8 mouse cellular contexts compared by ENCODE assay signal in the genomic region with DNA sequence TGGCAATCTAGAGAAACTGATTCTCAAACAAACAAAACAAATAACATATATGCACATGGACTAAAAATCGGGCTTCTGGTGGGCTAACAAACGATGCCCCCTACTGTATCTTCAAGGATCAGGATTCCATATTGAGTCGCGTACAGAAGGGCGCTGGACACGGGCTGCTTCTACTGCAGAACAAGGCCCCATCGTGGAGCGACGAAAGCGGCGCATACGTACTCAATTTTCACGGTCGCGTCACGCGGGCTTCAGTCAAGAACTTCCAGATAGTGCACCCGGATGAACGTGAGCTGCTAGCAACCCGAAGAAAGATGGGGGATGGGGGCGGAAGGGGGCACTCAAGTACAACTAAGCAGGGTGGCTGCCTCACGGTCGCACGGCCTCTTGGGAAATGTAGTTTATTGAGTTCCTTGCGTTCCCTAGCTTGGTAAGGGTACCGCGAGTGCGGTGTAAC. TPM values are rescaled to one million over a fixed set of nuclear protein-coding genes. Genes with fewer than 3 reads are reported as not detected.
A peak's percentile ranks its signal among the peaks of the same experiment; 100 is the strongest.
DNase-seq lines count a peak whose midpoint lies in the region; ATAC-seq and TF ChIP-seq lines count a peak whose summit lies in the region.

No protein-coding gene starts in this region.

- no peak for TF ChIP-seq CTCF in testis, adult 2 months (IDR thresholded peaks at IDR 0.05; ENCODE audit: control insufficient read depth, insufficient read depth, insufficient replicate concordance, low read depth, low read length)

- H3K4me1 ChIP-seq in forebrain, embryonic 15.5 days, result peaks cover 29% of the 10 kb centered on the region
- peaks cover 10% of the 10 kb centered on the region; the same call in 1 of the 2 replicates for H3K4me1 ChIP-seq in neural tube, embryonic 14.5 days (ENCODE audit: control insufficient read depth, insufficient read depth, low read length)
- H3K4me1 ChIP-seq in testis, adult 2 months (ENCODE audit: control insufficient read depth, insufficient read depth, low read length), result peaks cover 13% of the 10 kb centered on the region

- under 1% methylated on average over 28 of the region's 28 CpGs for WGBS in forebrain, embryonic 15.5 days
- under 1% methylated on average over 28 of the region's 28 CpGs for WGBS in neural tube, embryonic 14.5 days

- H3K9ac ChIP-seq in forebrain, embryonic 15.5 days (replicated peaks), result peak overlapping the region; percentile 54
- peak overlapping the region; percentile 55; the same call in 1 of the 2 replicates for H3K9ac ChIP-seq in neural tube, embryonic 14.5 days (replicated peaks; ENCODE audit: low read depth, low read length)

- H3K4me3 ChIP-seq in forebrain, embryonic 15.5 days, result peak overlapping the region; percentile 56
- H3K4me3 ChIP-seq in neural tube, embryonic 14.5 days (ENCODE audit: low read depth, low read length), result peak overlapping the region; percentile 42
- peak overlapping the region; percentile 88 for H3K4me3 ChIP-seq in testis, adult 2 months (ENCODE audit: control insufficient read depth, low read depth, low read length)

- no peaks in the 10 kb centered on the region for H3K36me3 ChIP-seq in forebrain, embryonic 15.5 days
- H3K36me3 ChIP-seq in neural tube, embryonic 14.5 days (ENCODE audit: control insufficient read depth, insufficient read depth, low read length), result no peaks in the 10 kb centered on the region
- no peaks in the 10 kb centered on the region for H3K36me3 ChIP-seq in testis, adult 2 months (ENCODE audit: control insufficient read depth, insufficient read depth, low read length)

- peak; percentile 87 to 92 for DNase-seq in CD8-positive naive resting alpha-beta T cell, adult 2 months (ENCODE audit: low read depth in 2 of 2, low spot score in 2 of 2)
- DNase-seq in c-Kit-negative CD71-positive TER-119-positive erythroid progenitor cells, embryonic 14.5 days (ENCODE audit: low read depth, low spot score), result peak; percentile 62
- DNase-seq in heart, postnatal 25 days (ENCODE audit: low spot score), result peak; percentile 78
- peak; percentile 85 to 94 for DNase-seq in layer of hippocampus, adult 18-20 months (ENCODE audit: low spot score in 2 of 2)
- DNase-seq in lung, adult 18-20 months, result peak; percentile 90 to 93

- ATAC-seq in forebrain, embryonic 15.5 days (replicated peaks), result peak; percentile 87
- peak; percentile 71 for ATAC-seq in neural tube, embryonic 14.5 days (ENCODE audit: low read depth)

- peak; percentile 20; the same call in 1 of the 2 replicates for TF ChIP-seq POLR2A in testis, adult 2 months (IDR thresholded peaks at IDR 0.05; ENCODE audit: control insufficient read depth, low read depth, low read length)

- intact Hi-C loops in heart, postnatal 25 days (cut with DNase I), result loop anchor here (2.0 kb wide), 1 partner anchor 45 kb away; no protein-coding TSS in a partner anchor

- no peaks in the 10 kb centered on the region for H3K9me3 ChIP-seq in forebrain, embryonic 15.5 days
- H3K9me3 ChIP-seq in neural tube, embryonic 14.5 days (ENCODE audit: control insufficient read depth, low read length), result no peaks in the 10 kb centered on the region

- no peaks in the 10 kb centered on the region for H3K27me3 ChIP-seq in forebrain, embryonic 15.5 days
- H3K27me3 ChIP-seq in neural tube, embryonic 14.5 days (ENCODE audit: control insufficient read depth, insufficient read depth, low read length), result no peaks in the 10 kb centered on the region
- no peaks in the 10 kb centered on the region for H3K27me3 ChIP-seq in testis, adult 2 months (ENCODE audit: control insufficient read depth, insufficient read depth, low read length)

- H3K27ac ChIP-seq in forebrain, embryonic 15.5 days (replicated peaks), result peak overlapping the region; percentile 91
- H3K27ac ChIP-seq in neural tube, embryonic 14.5 days (ENCODE audit: low read depth, low read length), result peak overlapping the region; percentile 73
- peak overlapping the region; percentile 61 for H3K27ac ChIP-seq in testis, adult 2 months (ENCODE audit: control insufficient read depth, insufficient read depth, low read depth, low read length)

- peak overlapping the region; percentile 51 for H3K4me2 ChIP-seq in forebrain, embryonic 15.5 days (replicated peaks)
- peak overlapping the region; percentile 51 for H3K4me2 ChIP-seq in neural tube, embryonic 14.5 days (ENCODE audit: low read depth, low read length)

RNA-seq across cellular contexts. Expression of a gene that starts 4.3 kb away (rescaled TPM):
- 15.4 and 15.6 TPM in 2 replicates for polyA plus RNA-seq in forebrain, embryonic 15.5 days (2015; fragmentation: Nextera tagmentation; extraction: Ambion mirVana)
- 10 to 100 TPM; 22.7 to 23.9 TPM for total RNA-seq in heart, postnatal 25 days (2021)
- 10 to 100 TPM; 22.1 to 23.3 TPM for total RNA-seq in layer of hippocampus, adult 18-20 months (2021)
- polyA plus RNA-seq in neural tube, embryonic 14.5 days (2014; fragmentation: Nextera tagmentation; extraction: Ambion mirVana), result 14.0 and 14.2 TPM in 2 replicates
- 5.9 and 8.5 TPM in 2 replicates for polyA plus RNA-seq in testis, adult 2 months (2012; rRNA removed)

RNA-seq across cellular contexts. Expression of a gene that starts 4.4 kb away (rescaled TPM):
- polyA plus RNA-seq in forebrain, embryonic 15.5 days (2015; fragmentation: Nextera tagmentation; extraction: Ambion mirVana), result 0.72 and 0.92 TPM in 2 replicates
- total RNA-seq in heart, postnatal 25 days (2021), result 1 to 10 TPM; 2.2 to 4.7 TPM
- total RNA-seq in layer of hippocampus, adult 18-20 months (2021), result under 1 TPM; 0.64 to 0.71 TPM
- polyA plus RNA-seq in neural tube, embryonic 14.5 days (2014; fragmentation: Nextera tagmentation; extraction: Ambion mirVana), result 0.54 and 3.2 TPM in 2 replicates
- 12.6 and 12.9 TPM in 2 replicates for polyA plus RNA-seq in testis, adult 2 months (2012; rRNA removed)

RNA-seq across cellular contexts. Expression of a gene that starts 11.6 kb away (rescaled TPM):
- polyA plus RNA-seq in forebrain, embryonic 15.5 days (2015; fragmentation: Nextera tagmentation; extraction: Ambion mirVana), result 95.0 and 95.7 TPM in 2 replicates
- 100 to 1,000 TPM; 126 to 129 TPM for total RNA-seq in heart, postnatal 25 days (2021)
- 100 to 1,000 TPM; 109 to 110 TPM for total RNA-seq in layer of hippocampus, adult 18-20 months (2021)
- 115 and 134 TPM in 2 replicates for polyA plus RNA-seq in neural tube, embryonic 14.5 days (2014; fragmentation: Nextera tagmentation; extraction: Ambion mirVana)
- 76.4 and 93.9 TPM in 2 replicates for polyA plus RNA-seq in testis, adult 2 months (2012; rRNA removed)

RNA-seq across cellular contexts. Expression of a gene that starts 32.9 kb away (rescaled TPM):
- not detected in 2 replicates for polyA plus RNA-seq in forebrain, embryonic 15.5 days (2015; fragmentation: Nextera tagmentation; extraction: Ambion mirVana)
- under 1 TPM; 0.18 to 0.59 TPM for total RNA-seq in heart, postnatal 25 days (2021)
- total RNA-seq in layer of hippocampus, adult 18-20 months (2021), result not detected
- 0.40 and 0.60 TPM in 2 replicates for polyA plus RNA-seq in neural tube, embryonic 14.5 days (2014; fragmentation: Nextera tagmentation; extraction: Ambion mirVana)
- 0.37 and 0.45 TPM in 2 replicates for polyA plus RNA-seq in testis, adult 2 months (2012; rRNA removed)

RNA-seq across cellular contexts. Expression of a gene that starts 33.2 kb away (rescaled TPM):
- polyA plus RNA-seq in forebrain, embryonic 15.5 days (2015; fragmentation: Nextera tagmentation; extraction: Ambion mirVana), result 2.3 and 2.6 TPM in 2 replicates
- 1 to 10 TPM; 5.9 to 6.7 TPM for total RNA-seq in heart, postnatal 25 days (2021)
- total RNA-seq in layer of hippocampus, adult 18-20 months (2021), result 1 to 10 TPM; 5.3 to 5.7 TPM
- 4.0 and 4.6 TPM in 2 replicates for polyA plus RNA-seq in neural tube, embryonic 14.5 days (2014; fragmentation: Nextera tagmentation; extraction: Ambion mirVana)
- polyA plus RNA-seq in testis, adult 2 months (2012; rRNA removed), result 3.0 and 3.4 TPM in 2 replicates

Comparison
In these comparisons a context has a peak if more than half of its experiments do, and no peak if none do; other contexts are left out.
1. Peak in every context shown above with its lines: DNase-seq, ATAC-seq, H3K4me3 ChIP-seq and H3K27ac ChIP-seq.